Mouse (Mus musculus) midbrain, postnatal 0 days (tissue): ENCODE measurements around the gene Glipr2. TPM values are rescaled to one million over a fixed set of nuclear protein-coding genes. Genes with fewer than 3 reads are reported as not detected.

ENCODE experiments used
- ATAC-seq: fragments of 200-750 bp; cut with Nextera tagmentation; 2 replicates; pipeline ENCODE4 v1.8.0; 2017; ENCODE audit warnings: moderate number of reproducible peaks, mild to moderate bottlenecking, moderate TSS enrichment, moderate library complexity; ENCODE audit not compliant: low FRiP score
- DNase-seq: peaks from one replicate; pipeline ENCODE4 v3.0.0-alpha.2; 2015; ENCODE audit warnings: low spot score
- H3K27ac ChIP-seq: fragments of 300-500 bp; sonication (generic); 2 replicates; pipeline ENCODE4 v1.5.1; 2014; ENCODE audit warnings: low read depth, mild to moderate bottlenecking, low read length, mixed read lengths
- H3K27me3 ChIP-seq: fragments of 300-500 bp; sonication (generic); 2 replicates; pipeline ENCODE4 v1.6.1; 2014; ENCODE audit warnings: low read length, control low read depth, mixed read lengths; ENCODE audit not compliant: insufficient read depth
- H3K36me3 ChIP-seq: fragments of 300-500 bp; sonication (generic); 2 replicates; pipeline ENCODE4 v1.6.1; 2014; ENCODE audit warnings: low read length, control low read depth, mixed read lengths; ENCODE audit not compliant: insufficient read depth
- H3K4me1 ChIP-seq: fragments of 300-500 bp; sonication (generic); 2 replicates; pipeline ENCODE4 v1.6.1; 2014; ENCODE audit warnings: mild to moderate bottlenecking, control low read depth, antibody characterized with exemption, low read length, mixed read lengths; ENCODE audit not compliant: insufficient read depth
- H3K4me2 ChIP-seq: fragments of 300-500 bp; sonication (generic); 2 replicates; pipeline ENCODE4 v1.6.1; 2014; ENCODE audit warnings: low read depth, mild to moderate bottlenecking, low read length, mixed read lengths; ENCODE audit not compliant: poor library complexity, severe bottlenecking
- H3K4me3 ChIP-seq: fragments of 300-500 bp; sonication (generic); 2 replicates; pipeline ENCODE4 v1.5.1; 2014; ENCODE audit warnings: low read depth, mild to moderate bottlenecking, low read length, moderate library complexity
- H3K9ac ChIP-seq: fragments of 300-500 bp; sonication (generic); replicated peaks from 2 replicates; pipeline ENCODE4 v1.6.1; 2014; ENCODE audit warnings: mild to moderate bottlenecking, low read length, moderate library complexity, mixed read lengths; ENCODE audit not compliant: poor library complexity, severe bottlenecking
- H3K9me3 ChIP-seq: fragments of 300-500 bp; sonication (generic); 2 replicates; pipeline ENCODE4 v1.6.1; 2016; ENCODE audit warnings: low read length, control low read depth
- CTCF ChIP-seq: IDR thresholded peaks from 2 replicates; pipeline ENCODE4 v1.5.1; 2016; ENCODE audit warnings: antibody characterized with exemption, mild to moderate bottlenecking
- WGBS: fragments of 180-500 bp; shearing (Covaris S2); extraction: QIAGEN DNeasy Blood & Tissue Kit; methylation state at CpG from one replicate; pipeline ENCODE4 v1.1.7; 2014; 5-methylcytosine and 5-hydroxymethylcytosine counted together
- polyA plus RNA-seq: library from polyadenylated mRNA; unstranded; fragments of >200 nt; fragmentation: Nextera tagmentation; extraction: Ambion mirVana; gene quantifications from 2 replicates; pipeline ENCODE4 v1.2.1, GENCODE M21; 2015
- total RNA-seq: library from RNA; depleted of rRNA; stranded (reverse); fragments of >200 nt; gene quantifications from 2 replicates; pipeline ENCODE4 v1.2.3, GENCODE M21; 2014

Glipr2 gene
- total and polyA plus RNA-seq, 2 experiments from 2014 or later: 16.5 to 18.2 TPM

DNA sequence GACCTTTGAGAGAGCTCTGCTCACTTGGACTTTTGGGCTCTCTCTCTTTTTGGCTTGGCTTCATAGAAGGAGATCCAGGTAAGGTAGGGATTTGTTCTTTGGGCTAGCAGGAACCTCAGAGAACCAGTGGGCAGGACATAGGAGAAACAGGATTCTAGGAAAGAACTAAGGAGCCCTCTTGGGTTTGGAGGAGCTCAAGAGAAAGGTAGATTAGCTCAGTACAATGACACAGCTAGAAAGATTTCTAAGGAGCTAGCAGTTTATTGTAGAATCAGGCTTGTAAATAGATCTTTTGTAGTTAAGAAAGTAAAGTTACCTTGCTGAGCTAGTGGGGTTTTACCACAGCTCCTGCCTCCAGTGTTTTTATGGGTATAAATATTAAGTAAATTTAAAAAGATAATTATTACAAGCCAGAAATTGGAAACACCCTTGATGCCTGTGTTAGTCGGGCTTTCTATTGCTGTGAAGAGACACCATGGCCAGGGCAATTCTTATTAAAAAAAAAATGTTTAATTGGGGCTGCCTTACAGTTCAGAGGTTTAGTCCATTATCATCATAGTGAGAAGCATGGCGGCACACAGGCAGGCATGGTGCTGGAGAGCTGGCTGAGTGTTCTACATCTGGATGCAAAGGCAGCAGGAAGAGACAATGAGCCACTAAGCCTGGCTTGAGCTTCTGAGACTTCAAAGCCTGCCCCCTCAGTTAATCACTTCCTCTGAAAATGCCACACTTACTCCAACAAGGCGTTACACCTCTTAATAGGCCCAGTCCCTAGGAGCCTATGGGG is 47.6 kb downstream of the Glipr2 start:
- Histone ChIP-seq H3K9ac (no peak overlapping the region), H3K4me1 (no peaks in the 10 kb centered on the region), H3K9me3 (no peaks in the 10 kb centered on the region), H3K27me3 (peaks cover 5% of the 10 kb centered on the region; the same call in 1 of the 2 replicates), H3K27ac (no peak overlapping the region), H3K4me2 (no peak overlapping the region), H3K36me3 (no peaks in the 10 kb centered on the region), H3K4me3 (no peak overlapping the region)
- no peak for TF ChIP-seq CTCF
- DNase-seq (no peak), ATAC-seq (no peak)
- 72% methylated on average over 3 of the region's 3 CpGs for WGBS

DNA sequence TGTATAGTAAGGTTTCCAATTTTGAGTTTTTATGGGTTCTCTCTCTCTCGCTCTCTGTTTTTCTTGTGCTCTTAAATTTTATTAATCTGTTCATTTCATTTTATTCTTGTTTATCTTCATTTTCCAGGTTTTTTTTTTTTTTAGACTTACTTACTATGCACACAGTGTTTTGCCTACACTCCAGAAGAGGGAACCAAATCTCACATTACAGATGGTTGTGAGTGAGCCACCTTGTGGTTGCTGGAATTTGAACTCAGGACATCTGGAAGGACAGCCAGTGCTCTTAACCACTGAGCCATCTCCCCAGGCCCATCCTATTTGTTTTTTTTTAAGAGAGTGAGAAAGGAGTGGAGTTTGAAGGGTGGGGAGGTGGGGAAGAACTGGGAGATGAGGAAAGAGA is 53.0 kb downstream of the Glipr2 start:
- no peak for DNase-seq
- no peaks in the 10 kb centered on the region for H3K9me3 ChIP-seq
- no peaks in the 10 kb centered on the region for H3K27me3 ChIP-seq
- H3K4me1 ChIP-seq: peaks cover 6% of the 10 kb centered on the region; the same call in 1 of the 2 replicates
- peak; percentile 35 for TF ChIP-seq CTCF
- no peak overlapping the region for H3K27ac ChIP-seq
- no peak overlapping the region for H3K4me3 ChIP-seq
- no peak for ATAC-seq
- no peak overlapping the region for H3K4me2 ChIP-seq
- H3K9ac ChIP-seq: no peak overlapping the region
- no peaks in the 10 kb centered on the region for H3K36me3 ChIP-seq
- 100% methylated on average over 1 of the region's 1 CpGs for WGBS

DNA sequence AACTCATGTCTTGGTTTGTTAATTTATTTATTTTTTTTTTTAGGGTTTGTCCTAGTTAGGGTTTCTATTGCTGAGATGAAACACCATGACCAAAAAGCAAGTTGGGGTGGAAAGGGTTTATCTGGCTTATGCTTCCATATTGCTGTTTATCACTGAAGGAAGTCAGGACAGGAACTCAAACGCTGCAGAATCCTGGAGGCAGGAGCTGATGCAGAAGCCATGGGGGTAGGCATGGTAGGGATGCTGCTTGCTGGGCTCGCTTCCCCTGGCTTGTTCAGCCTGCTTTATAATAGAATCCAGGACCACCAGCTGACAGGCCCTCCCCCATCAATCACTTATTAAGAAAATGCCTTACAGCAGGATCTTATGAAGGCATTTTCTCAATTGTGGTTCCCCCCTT is 53.7 kb downstream of the Glipr2 start:
- WGBS: 40% methylated on average over 2 of the region's 2 CpGs

DNA sequence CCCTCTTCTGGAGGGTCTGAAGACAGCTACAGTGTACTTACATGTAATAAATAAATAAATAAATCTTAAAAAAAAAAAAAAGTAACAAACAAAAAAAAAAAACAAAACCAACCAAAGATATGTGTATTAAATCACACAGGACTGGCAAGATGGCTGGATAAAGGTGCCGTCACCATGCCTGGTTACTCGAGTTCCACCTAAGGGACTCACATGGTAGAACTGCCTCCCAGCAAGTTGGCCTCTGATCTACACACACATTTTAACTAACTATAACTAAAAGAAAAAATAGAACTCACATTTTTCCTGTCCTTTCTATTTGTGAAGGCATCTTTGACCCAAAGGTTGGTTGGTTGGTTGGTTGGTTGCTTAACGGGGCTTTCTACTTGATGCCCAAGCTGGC is 54.6 kb downstream of the Glipr2 start:
- H3K4me3 ChIP-seq: peak overlapping the region; percentile 60
- DNase-seq: no peak
- H3K27ac ChIP-seq: peak overlapping the region; percentile 64; the same call in 1 of the 2 replicates
- TF ChIP-seq CTCF: no peak
- H3K36me3 ChIP-seq: no peaks in the 10 kb centered on the region
- peak overlapping the region; percentile 67 for H3K4me2 ChIP-seq
- H3K27me3 ChIP-seq: no peaks in the 10 kb centered on the region
- ATAC-seq: no peak
- peaks cover 6% of the 10 kb centered on the region; the same call in 1 of the 2 replicates for H3K4me1 ChIP-seq
- peak overlapping the region; percentile 73 for H3K9ac ChIP-seq
- 78% methylated on average over 3 of the region's 3 CpGs for WGBS
- H3K9me3 ChIP-seq: no peaks in the 10 kb centered on the region

More for the DNA sequence above, 53.7 kb downstream of the Glipr2 start:
- Histone ChIP-seq H3K4me2 (no peak overlapping the region), H3K27ac (no peak overlapping the region), H3K36me3 (no peaks in the 10 kb centered on the region), H3K9ac (no peak overlapping the region), H3K27me3 (no peaks in the 10 kb centered on the region), H3K4me1 (peaks cover 6% of the 10 kb centered on the region; the same call in 1 of the 2 replicates), H3K4me3 (no peak overlapping the region), H3K9me3 (no peaks in the 10 kb centered on the region)
- ATAC-seq (no peak), DNase-seq (no peak)
- no peak for TF ChIP-seq CTCF

DNA sequence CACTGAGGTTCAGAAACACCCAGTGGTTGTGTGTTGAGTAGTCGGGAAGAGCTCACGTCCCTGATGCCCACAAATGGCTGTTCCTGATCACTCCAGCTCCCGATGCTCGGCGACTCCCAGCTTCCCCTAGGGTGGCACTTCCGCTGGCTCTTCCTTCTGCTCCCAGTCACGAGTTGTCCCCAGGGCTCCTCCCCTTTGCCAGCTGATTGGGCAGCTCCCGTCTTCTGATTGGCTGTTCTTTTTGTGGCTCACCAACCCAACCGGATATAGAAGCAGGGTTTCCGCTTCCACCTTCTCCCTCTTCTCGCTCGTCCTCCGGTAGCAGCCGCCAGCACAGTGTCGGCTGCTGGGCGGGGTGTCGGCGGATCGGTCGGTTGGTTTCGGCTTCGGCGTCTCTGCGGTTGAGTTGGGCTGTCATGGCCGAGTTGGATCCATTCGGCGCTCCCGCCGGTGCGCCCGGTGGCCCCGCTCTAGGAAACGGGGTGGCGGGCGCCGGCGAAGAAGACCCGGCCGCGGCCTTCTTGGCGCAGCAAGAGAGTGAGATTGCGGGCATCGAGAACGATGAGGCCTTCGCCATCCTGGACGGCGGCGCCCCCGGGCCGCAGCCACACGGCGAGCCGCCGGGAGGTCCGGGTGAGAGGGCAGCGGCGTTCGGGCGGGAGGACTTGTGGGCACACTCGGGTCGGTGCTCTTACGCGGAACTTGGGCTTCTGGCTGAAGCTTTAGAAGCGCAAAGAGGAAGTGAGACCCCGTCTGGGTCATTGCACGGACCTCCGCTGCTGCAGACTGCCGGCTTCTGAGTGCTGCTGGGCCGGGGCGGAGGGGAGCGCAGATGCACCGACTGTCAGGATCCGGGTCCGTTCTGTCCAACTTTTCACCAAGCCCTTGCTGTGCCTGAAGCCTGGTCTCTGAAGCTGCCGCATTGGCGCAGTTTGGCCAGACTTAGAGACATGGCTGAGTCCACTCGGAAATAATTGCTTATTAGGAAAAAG is 55.5 kb downstream of the Glipr2 start:
- H3K27me3 ChIP-seq: no peaks in the 10 kb centered on the region
- peaks cover 6% of the 10 kb centered on the region; the same call in 1 of the 2 replicates for H3K4me1 ChIP-seq
- H3K27ac ChIP-seq: peak overlapping the region; percentile 64
- H3K9me3 ChIP-seq: no peaks in the 10 kb centered on the region
- H3K9ac ChIP-seq: peak overlapping the region; percentile 73
- ATAC-seq (peak; percentile 99), DNase-seq (peak; percentile 97)
- H3K4me2 ChIP-seq: peak overlapping the region; percentile 88
- under 1% methylated on average over 77 of the region's 77 CpGs for WGBS
- no peak for TF ChIP-seq CTCF
- H3K36me3 ChIP-seq: no peaks in the 10 kb centered on the region
- H3K4me3 ChIP-seq: peak overlapping the region; percentile 60
